Mouse (Mus musculus) heart, embryonic 10.5 days (tissue): ENCODE measurements around the gene Camkk1. TPM values are rescaled to one million over a fixed set of nuclear protein-coding genes. Genes with fewer than 3 reads are reported as not detected.

Experiments used
- DNase-seq: peaks from one replicate; pipeline ENCODE4 v3.0.0-alpha.2; 2017; ENCODE audit warnings: low spot score
- H3K27ac ChIP-seq: fragments of 300-500 bp; sonication (generic); 2 replicates; pipeline ENCODE4 v1.5.1; 2016; ENCODE audit warnings: mild to moderate bottlenecking
- H3K27me3 ChIP-seq: fragments of 300-500 bp; sonication (generic); 2 replicates; pipeline ENCODE4 v1.6.1; 2016; ENCODE audit warnings: mild to moderate bottlenecking; ENCODE audit not compliant: poor library complexity, insufficient read depth, severe bottlenecking
- H3K36me3 ChIP-seq: fragments of 300-500 bp; sonication (generic); 2 replicates; pipeline ENCODE4 v1.6.1; 2016; ENCODE audit warnings: mild to moderate bottlenecking, moderate library complexity
- H3K4me1 ChIP-seq: fragments of 300-500 bp; sonication (generic); 2 replicates; pipeline ENCODE4 v1.6.1; 2016; ENCODE audit warnings: mild to moderate bottlenecking
- H3K4me3 ChIP-seq: fragments of 300-500 bp; sonication (generic); 2 replicates; pipeline ENCODE4 v1.5.1; 2016; ENCODE audit warnings: mild to moderate bottlenecking, moderate library complexity
- H3K9me3 ChIP-seq: fragments of 300-500 bp; sonication (generic); 2 replicates; pipeline ENCODE4 v1.6.1; 2016; ENCODE audit warnings: mild to moderate bottlenecking, moderate library complexity
- WGBS: fragments of 180-500 bp; shearing (Covaris S2); methylation state at CpG from one replicate; pipeline ENCODE4 v1.1.7; 2016; 5-methylcytosine and 5-hydroxymethylcytosine counted together
- polyA plus RNA-seq: library from polyadenylated mRNA; unstranded; fragments of >200 nt; fragmentation: Nextera tagmentation; extraction: Ambion mirVana; gene quantifications from 2 replicates; pipeline ENCODE4 v1.2.1, GENCODE M21; 2016

Camkk1 gene
- polyA plus RNA-seq, 1 experiment from 2014 or later: 3.4 TPM

GRCm38 (mm10) chr11:73020953-73021800 lies 2.4 kb downstream of the Camkk1 start:
- Histone ChIP-seq H3K36me3 (no peaks in the 10 kb centered on the region), H3K9me3 (no peaks in the 10 kb centered on the region), H3K27ac (no peak overlapping the region), H3K27me3 (peaks cover 65% of the 10 kb centered on the region), H3K4me1 (peaks cover 47% of the 10 kb centered on the region), H3K4me3 (no peak overlapping the region)
- 52% methylated on average over 7 of the region's 7 CpGs for WGBS
- no peak for DNase-seq

- H3K27me3 ChIP-seq: peaks cover 46% of the 10 kb centered on the region
Observed at GRCm38 (mm10) chr11:73023099-73023498, 4.3 kb downstream of the Camkk1 start.

GRCm38 (mm10) chr11:73023827-73024226 lies 5.0 kb downstream of the Camkk1 start:
- peak overlapping the region; percentile 31; the same call in 1 of the 2 replicates for H3K27ac ChIP-seq
- 68% methylated on average over 4 of the region's 4 CpGs for WGBS
- peaks cover 55% of the 10 kb centered on the region for H3K4me1 ChIP-seq
- no peak for DNase-seq
- no peaks in the 10 kb centered on the region for H3K36me3 ChIP-seq
- no peaks in the 10 kb centered on the region for H3K9me3 ChIP-seq
- peaks cover 39% of the 10 kb centered on the region for H3K27me3 ChIP-seq
- H3K4me3 ChIP-seq: no peak overlapping the region

More at GRCm38 (mm10) chr11:73023099-73023498, 4.3 kb downstream of the Camkk1 start:
- H3K4me1 ChIP-seq: peaks cover 63% of the 10 kb centered on the region
- no peaks in the 10 kb centered on the region for H3K9me3 ChIP-seq
- H3K27ac ChIP-seq: no peak overlapping the region
- no peak for DNase-seq
- 53% methylated on average over 9 of the region's 9 CpGs for WGBS
- no peak overlapping the region for H3K4me3 ChIP-seq
- H3K36me3 ChIP-seq: no peaks in the 10 kb centered on the region

- Histone ChIP-seq H3K36me3 (no peaks in the 10 kb centered on the region), H3K27ac (peak overlapping the region; percentile 31; the same call in 1 of the 2 replicates), H3K4me3 (no peak overlapping the region), H3K9me3 (no peaks in the 10 kb centered on the region), H3K27me3 (peaks cover 35% of the 10 kb centered on the region), H3K4me1 (peaks cover 50% of the 10 kb centered on the region)
- no peak for DNase-seq
- 43% methylated on average over 7 of the region's 7 CpGs for WGBS
Observed at GRCm38 (mm10) chr11:73024236-73024904, 5.6 kb downstream of the Camkk1 start.

GRCm38 (mm10) chr11:73026961-73027360 lies 8.2 kb downstream of the Camkk1 start:
- 40% methylated on average over 8 of the region's 8 CpGs for WGBS
- H3K36me3 ChIP-seq: no peaks in the 10 kb centered on the region
- H3K4me3 ChIP-seq: no peak overlapping the region
- no peak for DNase-seq
- H3K4me1 ChIP-seq: peaks cover 54% of the 10 kb centered on the region
- H3K27ac ChIP-seq: peak overlapping the region; percentile 37
- no peaks in the 10 kb centered on the region for H3K9me3 ChIP-seq
- H3K27me3 ChIP-seq: peaks cover 18% of the 10 kb centered on the region

GRCm38 (mm10) chr11:73030821-73031498 lies 12.2 kb downstream of the Camkk1 start:
- Histone ChIP-seq H3K4me3 (peak overlapping the region; percentile 49), H3K36me3 (no peaks in the 10 kb centered on the region), H3K9me3 (no peaks in the 10 kb centered on the region), H3K27ac (peak overlapping the region; percentile 78), H3K27me3 (peaks cover 26% of the 10 kb centered on the region), H3K4me1 (peaks cover 30% of the 10 kb centered on the region)
- DNase-seq: peak; percentile 95
- WGBS: 28% methylated on average over 20 of the region's 20 CpGs

GRCm38 (mm10) chr11:73031536-73031935 lies 12.7 kb downstream of the Camkk1 start:
- no peak overlapping the region for H3K4me3 ChIP-seq
- H3K4me1 ChIP-seq: peaks cover 32% of the 10 kb centered on the region
- WGBS: 70% methylated on average over 5 of the region's 5 CpGs
- H3K9me3 ChIP-seq: no peaks in the 10 kb centered on the region
- peaks cover 26% of the 10 kb centered on the region for H3K27me3 ChIP-seq
- H3K36me3 ChIP-seq: no peaks in the 10 kb centered on the region
- DNase-seq: no peak
- peak overlapping the region; percentile 78 for H3K27ac ChIP-seq

- H3K4me3 ChIP-seq: no peak overlapping the region
- DNase-seq: no peak
- 50% methylated on average over 7 of the region's 7 CpGs for WGBS
Observed at GRCm38 (mm10) chr11:73036077-73036476, 17.3 kb downstream of the Camkk1 start.

GRCm38 (mm10) chr11:73036889-73037288 lies 18.1 kb downstream of the Camkk1 start:
- Histone ChIP-seq H3K27ac (0 out of 2 replicates have a peak overlapping the region, but pooled peaks have one; percentile 6), H3K4me3 (no peak overlapping the region), H3K27me3 (peaks cover 25% of the 10 kb centered on the region), H3K36me3 (no peaks in the 10 kb centered on the region), H3K4me1 (peaks cover 19% of the 10 kb centered on the region), H3K9me3 (no peaks in the 10 kb centered on the region)
- no peak for DNase-seq
- WGBS: 50% methylated on average over 6 of the region's 6 CpGs

More at GRCm38 (mm10) chr11:73036077-73036476, 17.3 kb downstream of the Camkk1 start:
- Histone ChIP-seq H3K27ac (no peak overlapping the region), H3K27me3 (peaks cover 33% of the 10 kb centered on the region), H3K36me3 (no peaks in the 10 kb centered on the region), H3K9me3 (no peaks in the 10 kb centered on the region), H3K4me1 (peaks cover 23% of the 10 kb centered on the region)

GRCm38 (mm10) chr11:73037691-73038090 lies 18.9 kb downstream of the Camkk1 start:
- 91% methylated on average over 3 of the region's 3 CpGs for WGBS
- H3K9me3 ChIP-seq: no peaks in the 10 kb centered on the region
- DNase-seq: no peak
- H3K4me3 ChIP-seq: no peak overlapping the region
- no peak overlapping the region for H3K27ac ChIP-seq
- H3K4me1 ChIP-seq: peaks cover 19% of the 10 kb centered on the region
- H3K27me3 ChIP-seq: peaks cover 17% of the 10 kb centered on the region; the same call in 1 of the 2 replicates
- no peaks in the 10 kb centered on the region for H3K36me3 ChIP-seq

GRCm38 (mm10) chr11:73039102-73039799 lies 20.4 kb downstream of the Camkk1 start:
- H3K36me3 ChIP-seq: no peaks in the 10 kb centered on the region
- DNase-seq: no peak
- WGBS: 56% methylated on average over 9 of the region's 9 CpGs

GRCm38 (mm10) chr11:73044229-73044755 lies 25.5 kb downstream of the Camkk1 start:
- H3K9me3 ChIP-seq: no peaks in the 10 kb centered on the region
- H3K4me3 ChIP-seq: no peak overlapping the region
- H3K27me3 ChIP-seq: 0 out of 2 replicates have a peak, but pooled peaks cover 6% of the 10 kb centered on the region
- WGBS: 66% methylated on average over 6 of the region's 6 CpGs
- H3K4me1 ChIP-seq: peaks cover 21% of the 10 kb centered on the region
- DNase-seq: no peak
- H3K27ac ChIP-seq: no peak overlapping the region
- H3K36me3 ChIP-seq: no peaks in the 10 kb centered on the region

More at GRCm38 (mm10) chr11:73039102-73039799, 20.4 kb downstream of the Camkk1 start:
- Histone ChIP-seq H3K4me1 (peaks cover 25% of the 10 kb centered on the region), H3K4me3 (no peak overlapping the region), H3K9me3 (no peaks in the 10 kb centered on the region), H3K27ac (no peak overlapping the region), H3K27me3 (0 out of 2 replicates have a peak, but pooled peaks cover 6% of the 10 kb centered on the region)
